Mouse (Mus musculus): ENCODE measurements at regions not wholly inside any gene's neighbourhood (a gene's known extent, or its start where the extent isn't known, plus 50 kb on each side); places are given as distances from the start of the nearest gene placed in this dataset.

DNA sequence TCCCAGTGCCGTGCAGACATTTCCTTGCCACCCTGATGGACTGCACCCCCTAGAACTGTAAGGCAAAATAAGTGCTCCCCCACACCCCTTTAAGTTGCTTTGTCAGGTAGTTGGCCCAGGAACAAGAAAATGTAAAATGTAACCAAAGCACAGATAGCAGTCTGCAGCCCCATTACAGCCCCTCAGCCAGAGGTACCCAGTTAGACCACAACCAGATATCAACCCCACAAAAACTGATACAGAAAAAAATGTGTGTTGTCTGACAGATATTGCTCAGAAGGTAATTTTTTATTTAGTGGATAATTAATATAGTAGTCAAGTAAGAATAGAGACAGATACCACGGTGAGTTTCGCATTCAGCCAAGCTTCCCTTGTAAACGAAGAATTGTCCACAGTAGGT, 133.5 kb upstream of the Sesn3 start:
- Histone ChIP-seq H3K9ac (replicated peaks; ENCODE audit: low read depth) (no peak overlapping the region), H3K27ac (ENCODE audit: low read length) (no peak overlapping the region), H3K4me2 (replicated peaks; ENCODE audit: low read depth, low read length) (no peak overlapping the region), H3K27me3 (replicated peaks; ENCODE audit: insufficient read depth, low read length) (no peaks in the 10 kb centered on the region), H3K4me1 (ENCODE audit: insufficient read depth, low read depth, low read length) (no peaks in the 10 kb centered on the region), H3K36me3 (ENCODE audit: insufficient read depth, low read length) (no peaks in the 10 kb centered on the region), H3K9me3 (ENCODE audit: low read length) (no peaks in the 10 kb centered on the region), H3K4me3 (ENCODE audit: low read depth, low read length) (no peak overlapping the region)
- TF ChIP-seq EP300 (IDR thresholded peaks at IDR 0.05) (no peak), CTCF (IDR thresholded peaks at IDR 0.05) (no peak)
- 86% methylated on average over 4 of the region's 4 CpGs for WGBS
- ATAC-seq (no peak), DNase-seq (ENCODE audit: low spot score) (no peak)

DNA sequence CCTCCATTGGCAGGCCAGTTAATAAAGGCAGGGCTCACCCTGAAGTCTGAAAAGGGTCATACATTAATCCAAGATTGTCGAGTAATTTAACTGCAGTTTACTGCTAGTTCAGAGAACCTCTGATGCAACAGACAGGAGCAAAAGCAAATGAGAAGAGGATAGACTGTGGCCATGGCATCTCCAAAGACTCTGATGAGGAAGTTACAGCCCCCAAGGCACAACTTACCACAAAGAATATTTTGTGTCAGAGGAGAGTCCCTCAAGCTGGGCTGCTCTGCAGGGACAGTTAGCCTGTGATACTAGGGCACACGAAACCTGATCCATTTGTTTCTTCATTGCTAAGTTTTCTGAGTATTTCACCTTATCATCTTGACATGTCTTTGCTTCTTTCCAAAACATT, 130.9 kb upstream of the Sesn3 start:
- DNase-seq (ENCODE audit: low spot score), result no peak
- H3K4me1 ChIP-seq (ENCODE audit: insufficient read depth, low read depth, low read length), result no peaks in the 10 kb centered on the region
- H3K36me3 ChIP-seq (ENCODE audit: insufficient read depth, low read length), result no peaks in the 10 kb centered on the region
- H3K4me2 ChIP-seq (replicated peaks; ENCODE audit: low read depth, low read length), result no peak overlapping the region
- no peaks in the 10 kb centered on the region for H3K27me3 ChIP-seq (replicated peaks; ENCODE audit: insufficient read depth, low read length)
- TF ChIP-seq CTCF (IDR thresholded peaks at IDR 0.05), result no peak
- no peak for TF ChIP-seq EP300 (IDR thresholded peaks at IDR 0.05)
- H3K9ac ChIP-seq (replicated peaks; ENCODE audit: low read depth), result no peak overlapping the region
- no peak for ATAC-seq
- 53% methylated on average over 2 of the region's 2 CpGs for WGBS
- H3K27ac ChIP-seq (ENCODE audit: low read length), result no peak overlapping the region
- no peaks in the 10 kb centered on the region for H3K9me3 ChIP-seq (ENCODE audit: low read length)
- no peak overlapping the region for H3K4me3 ChIP-seq (ENCODE audit: low read depth, low read length)

DNA sequence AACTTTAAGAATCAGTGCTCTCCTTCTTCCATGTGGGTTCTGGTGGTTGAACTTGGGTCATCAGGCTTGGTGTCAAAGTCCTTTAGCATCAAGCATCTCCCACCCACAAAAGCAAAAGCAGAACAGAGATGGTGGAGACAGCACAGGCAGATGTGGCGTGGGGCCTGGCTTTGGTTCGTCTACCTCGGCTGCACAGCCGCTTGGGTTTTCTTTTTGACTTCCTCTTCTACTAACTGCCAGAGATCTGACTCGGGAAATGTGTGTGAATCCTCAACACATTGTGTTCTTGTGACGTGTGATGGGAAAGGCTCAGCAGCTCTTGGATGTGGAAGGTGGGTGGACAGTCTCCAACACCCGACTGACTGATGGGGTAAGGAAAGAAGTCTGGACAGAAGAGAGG, 127.8 kb upstream of the Sesn3 start:
- no peaks in the 10 kb centered on the region for H3K27me3 ChIP-seq (replicated peaks; ENCODE audit: insufficient read depth, low read length)
- H3K4me2 ChIP-seq (replicated peaks; ENCODE audit: low read depth, low read length), result no peak overlapping the region
- WGBS, result 66% methylated on average over 7 of the region's 7 CpGs
- no peak for DNase-seq (ENCODE audit: low spot score)
- no peaks in the 10 kb centered on the region for H3K9me3 ChIP-seq (ENCODE audit: low read length)
- H3K4me1 ChIP-seq (ENCODE audit: insufficient read depth, low read depth, low read length), result no peaks in the 10 kb centered on the region
- no peak overlapping the region for H3K4me3 ChIP-seq (ENCODE audit: low read depth, low read length)
- no peak for TF ChIP-seq CTCF (IDR thresholded peaks at IDR 0.05)
- TF ChIP-seq EP300 (IDR thresholded peaks at IDR 0.05), result no peak
- H3K9ac ChIP-seq (replicated peaks; ENCODE audit: low read depth), result no peak overlapping the region
- no peak for ATAC-seq
- H3K27ac ChIP-seq (ENCODE audit: low read length), result no peak overlapping the region
- H3K36me3 ChIP-seq (ENCODE audit: insufficient read depth, low read length), result no peaks in the 10 kb centered on the region

- H3K27me3 ChIP-seq (replicated peaks; ENCODE audit: insufficient read depth, low read length), result no peaks in the 10 kb centered on the region
- H3K36me3 ChIP-seq (ENCODE audit: insufficient read depth, low read length), result no peaks in the 10 kb centered on the region
- no peaks in the 10 kb centered on the region for H3K4me1 ChIP-seq (ENCODE audit: insufficient read depth, low read depth, low read length)
- no peak for DNase-seq (ENCODE audit: low spot score)
- no peak overlapping the region for H3K4me3 ChIP-seq (ENCODE audit: low read depth, low read length)
- ATAC-seq, result no peak
- WGBS, result 43% methylated on average over 4 of the region's 4 CpGs
- no peaks in the 10 kb centered on the region for H3K9me3 ChIP-seq (ENCODE audit: low read length)
- H3K27ac ChIP-seq (ENCODE audit: low read length), result no peak overlapping the region
- no peak for TF ChIP-seq EP300 (IDR thresholded peaks at IDR 0.05)
- no peak for TF ChIP-seq CTCF (IDR thresholded peaks at IDR 0.05)
- no peak overlapping the region for H3K9ac ChIP-seq (replicated peaks; ENCODE audit: low read depth)
- no peak overlapping the region for H3K4me2 ChIP-seq (replicated peaks; ENCODE audit: low read depth, low read length)
Measured at GRCm38 (mm10) chr9:14147731-14148130, 127.1 kb upstream of the Sesn3 start.

DNA sequence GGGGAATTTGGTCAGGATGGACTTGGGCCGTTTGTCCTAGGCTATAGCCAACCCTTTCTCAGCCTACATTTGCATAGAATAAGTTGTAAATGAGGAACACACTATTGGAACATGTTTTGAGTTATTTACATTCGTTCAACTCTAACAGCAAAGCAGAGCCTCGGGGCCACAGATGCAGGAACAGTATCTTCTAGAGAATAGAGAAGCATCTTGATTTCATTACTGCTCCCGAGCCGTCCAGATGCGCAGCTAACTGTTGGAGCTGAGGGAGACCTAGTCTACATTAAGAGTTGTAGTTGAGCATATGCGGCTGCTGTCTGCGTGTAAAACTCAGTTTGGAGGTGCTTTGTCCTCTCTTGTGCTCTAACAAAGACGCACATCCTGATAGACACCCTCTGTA, 124.6 kb upstream of the Sesn3 start:
- H3K4me2 ChIP-seq (replicated peaks; ENCODE audit: low read depth, low read length), result no peak overlapping the region
- no peak overlapping the region for H3K27ac ChIP-seq (ENCODE audit: low read length)
- no peaks in the 10 kb centered on the region for H3K36me3 ChIP-seq (ENCODE audit: insufficient read depth, low read length)
- DNase-seq (ENCODE audit: low spot score), result no peak
- 85% methylated on average over 9 of the region's 9 CpGs for whole genome bisulfite sequencing
- no peaks in the 10 kb centered on the region for H3K27me3 ChIP-seq (replicated peaks; ENCODE audit: insufficient read depth, low read length)
- H3K4me3 ChIP-seq (ENCODE audit: low read depth, low read length), result no peak overlapping the region
- no peaks in the 10 kb centered on the region for H3K4me1 ChIP-seq (ENCODE audit: insufficient read depth, low read depth, low read length)
- H3K9ac ChIP-seq (replicated peaks; ENCODE audit: low read depth), result no peak overlapping the region
- TF ChIP-seq EP300 (IDR thresholded peaks at IDR 0.05) (no peak), CTCF (IDR thresholded peaks at IDR 0.05) (no peak)
- no peaks in the 10 kb centered on the region for H3K9me3 ChIP-seq (ENCODE audit: low read length)
- no peak for ATAC-seq

DNA sequence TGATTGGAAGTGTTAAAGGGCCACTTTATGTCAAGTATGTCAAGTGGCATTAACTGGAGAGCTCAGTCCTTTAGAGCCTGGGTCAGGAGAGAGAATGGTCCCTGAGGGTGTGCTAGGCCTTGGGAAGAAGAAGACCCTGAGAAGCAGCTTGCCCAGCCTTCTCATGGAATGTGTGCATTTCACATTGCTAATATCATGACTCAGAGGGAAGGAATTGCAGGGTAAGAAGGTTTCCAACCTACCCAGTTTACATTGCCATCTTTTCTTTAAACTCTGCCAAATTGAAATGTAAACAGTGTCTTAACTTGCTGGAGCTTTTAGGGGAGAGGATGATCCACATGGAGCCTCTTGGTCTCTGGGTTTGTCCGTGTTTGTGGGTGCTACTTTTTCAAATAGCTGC, 117.9 kb upstream of the Sesn3 start:
- WGBS, result 38% methylated on average over 1 of the region's 1 CpGs
- Histone ChIP-seq H3K9me3 (ENCODE audit: low read length) (no peaks in the 10 kb centered on the region), H3K4me3 (ENCODE audit: low read depth, low read length) (no peak overlapping the region), H3K27me3 (replicated peaks; ENCODE audit: insufficient read depth, low read length) (no peaks in the 10 kb centered on the region), H3K27ac (ENCODE audit: low read length) (no peak overlapping the region), H3K4me1 (ENCODE audit: insufficient read depth, low read depth, low read length) (no peaks in the 10 kb centered on the region; the same call in 1 of the 2 replicates), H3K9ac (replicated peaks; ENCODE audit: low read depth) (no peak overlapping the region), H3K36me3 (ENCODE audit: insufficient read depth, low read length) (no peaks in the 10 kb centered on the region), H3K4me2 (replicated peaks; ENCODE audit: low read depth, low read length) (no peak overlapping the region)
- ATAC-seq (peak; percentile 33; the same call in 1 of the 2 replicates), DNase-seq (ENCODE audit: low spot score) (peak; percentile 39)
- TF ChIP-seq CTCF (IDR thresholded peaks at IDR 0.05) (no peak), EP300 (IDR thresholded peaks at IDR 0.05) (no peak)
